Mouse (Mus musculus) heart, adult 2 months (tissue): ENCODE measurements around the gene Sccpdh. TPM values are rescaled to one million over a fixed set of nuclear protein-coding genes. Genes with fewer than 3 reads are reported as not detected.

Experiments used
- DNase-seq, 2 experiments: peaks; one replicate each; pipeline ENCODE4 v3.0.0; 2021
- H3K27ac ChIP-seq: fragments of 200-600 bp; 2 replicates; pipeline ENCODE4 v1.8.1; 2022
- H3K27me3 ChIP-seq: fragments of 200-500 bp; 2 replicates; pipeline ENCODE4 v1.6.1; 2012; ENCODE audit warnings: mild to moderate bottlenecking, low read length, inconsistent platforms, mixed read lengths; ENCODE audit not compliant: control insufficient read depth, insufficient read depth
- H3K36me3 ChIP-seq: fragments of 200-500 bp; 2 replicates; pipeline ENCODE4 v1.6.1; 2012; ENCODE audit warnings: low read length, inconsistent platforms; ENCODE audit not compliant: control insufficient read depth, insufficient read depth
- H3K4me1 ChIP-seq: fragments of 200-500 bp; 2 replicates; pipeline ENCODE4 v1.6.1; 2011; ENCODE audit warnings: low read length; ENCODE audit not compliant: control insufficient read depth, insufficient read depth
- H3K4me3 ChIP-seq: fragments of 200-600 bp; 2 replicates; pipeline ENCODE4 v1.8.1; 2022
- H3K79me2 ChIP-seq: fragments of 200-500 bp; replicated peaks from 2 replicates; pipeline ENCODE4 v1.6.1; 2012; ENCODE audit warnings: mild to moderate bottlenecking, inconsistent platforms, low read length, moderate library complexity, mixed read lengths; ENCODE audit not compliant: control insufficient read depth, insufficient read depth
- H3K9ac ChIP-seq: fragments of 200-500 bp; 2 replicates; pipeline ENCODE4 v1.6.1; 2012; ENCODE audit warnings: low read depth, mild to moderate bottlenecking, control low read depth, inconsistent platforms, low read length, mixed read lengths
- CTCF ChIP-seq: fragments of 200-600 bp; IDR thresholded peaks from 2 replicates; pipeline ENCODE4 v1.8.1; 2022; ENCODE audit warnings: antibody characterized with exemption, mild to moderate bottlenecking, moderate library complexity
- EP300 ChIP-seq: fragments of 200-500 bp; IDR thresholded peaks from 2 replicates; pipeline ENCODE4 v1.6.1; 2011; ENCODE audit warnings: low read depth, low read length, control low read depth; ENCODE audit not compliant: insufficient read depth
- POLR2A ChIP-seq: fragments of 200-500 bp; IDR thresholded peaks from 2 replicates; pipeline ENCODE4 v1.6.1; 2011; ENCODE audit warnings: mild to moderate bottlenecking, low read depth, low read length, control low read depth; ENCODE audit not compliant: insufficient read depth
- WGBS: fragments of 180-500 bp; shearing (Covaris S2); methylation state at CpG from one replicate; pipeline ENCODE4 v1.1.7; 2018; 5-methylcytosine and 5-hydroxymethylcytosine counted together
- intact Hi-C: fragments of 180-260 bp; cut with DNase I; formaldehyde crosslinking; loops from one replicate; pipeline ENCODE4 v1.15.1; 2025
- polyA plus RNA-seq: library from polyadenylated mRNA; depleted of rRNA; stranded (reverse); fragments of >200 nt; gene quantifications from 2 replicates; pipeline ENCODE4 v1.2.3, GENCODE M21; 2012
- total RNA-seq, 2 experiments: library from RNA; stranded (reverse); gene quantifications; 2 replicates each; pipeline ENCODE4 v1.2.3; 2021

The Sccpdh gene
- total and polyA plus RNA-seq, 3 experiments, result 23.6 to 49.4 (median 47.9) TPM

GRCm38 (mm10) chr1:179628438-179629106 is 39.4 kb upstream of the Sccpdh start:
- Histone ChIP-seq H3K79me2 (no peaks in the 10 kb centered on the region), H3K4me3 (no peak overlapping the region), H3K27me3 (no peaks in the 10 kb centered on the region), H3K4me1 (no peaks in the 10 kb centered on the region), H3K27ac (no peak overlapping the region), H3K36me3 (no peaks in the 10 kb centered on the region), H3K9ac (no peak overlapping the region)
- no peak for DNase-seq
- no peak for TF ChIP-seq EP300
- no peak for TF ChIP-seq CTCF
- no peak for TF ChIP-seq POLR2A
- 58% methylated on average over 8 of the region's 8 CpGs for WGBS
- intact Hi-C loops, result no loop called here

- no peak for DNase-seq
- intact Hi-C loops, result no loop called here
- Histone ChIP-seq H3K36me3 (no peaks in the 10 kb centered on the region), H3K79me2 (no peaks in the 10 kb centered on the region), H3K27ac (no peak overlapping the region), H3K27me3 (no peaks in the 10 kb centered on the region), H3K4me1 (no peaks in the 10 kb centered on the region), H3K4me3 (no peak overlapping the region), H3K9ac (no peak overlapping the region)
- TF ChIP-seq EP300 (no peak), POLR2A (no peak), CTCF (no peak)
- WGBS, result 86% methylated on average over 5 of the region's 5 CpGs
These were observed 38.7 kb upstream of the Sccpdh start for GRCm38 (mm10) chr1:179629276-179629675.

GRCm38 (mm10) chr1:179632746-179633413 is 35.1 kb upstream of the Sccpdh start:
- DNase-seq, result no peak
- WGBS, result 79% methylated on average over 11 of the region's 11 CpGs
- intact Hi-C loops, result no loop called here
- H3K27ac ChIP-seq, result no peak overlapping the region
- TF ChIP-seq POLR2A (no peak), EP300 (no peak), CTCF (no peak)
- H3K36me3 ChIP-seq, result no peaks in the 10 kb centered on the region
- H3K79me2 ChIP-seq, result no peaks in the 10 kb centered on the region
- H3K4me1 ChIP-seq, result no peaks in the 10 kb centered on the region
- no peaks in the 10 kb centered on the region for H3K27me3 ChIP-seq
- H3K9ac ChIP-seq, result no peak overlapping the region
- no peak overlapping the region for H3K4me3 ChIP-seq

- Histone ChIP-seq H3K27ac (no peak overlapping the region), H3K27me3 (no peaks in the 10 kb centered on the region), H3K4me3 (no peak overlapping the region), H3K36me3 (no peaks in the 10 kb centered on the region), H3K4me1 (no peaks in the 10 kb centered on the region), H3K9ac (no peak overlapping the region), H3K79me2 (no peaks in the 10 kb centered on the region)
- intact Hi-C loops, result no loop called here
- 45% methylated on average over 1 of the region's 1 CpGs for WGBS
- TF ChIP-seq CTCF, result peak; percentile 70
- TF ChIP-seq EP300, result no peak
- DNase-seq, result peak in 1 of 2 experiments; percentile 14
These were observed 34.6 kb upstream of the Sccpdh start for GRCm38 (mm10) chr1:179633414-179633752.

- no peak overlapping the region for H3K4me3 ChIP-seq
- no peak overlapping the region for H3K27ac ChIP-seq
- no peaks in the 10 kb centered on the region for H3K4me1 ChIP-seq
- H3K27me3 ChIP-seq, result no peaks in the 10 kb centered on the region
- intact Hi-C loops, result no loop called here
- no peak for TF ChIP-seq EP300
- TF ChIP-seq CTCF, result peak; percentile 21
- no peak for TF ChIP-seq POLR2A
- H3K79me2 ChIP-seq, result no peaks in the 10 kb centered on the region
- DNase-seq, result peak in 1 of 2 experiments; percentile 8
- H3K36me3 ChIP-seq, result no peaks in the 10 kb centered on the region
- WGBS, result 86% methylated on average over 3 of the region's 3 CpGs
- H3K9ac ChIP-seq, result no peak overlapping the region
These were observed 33.9 kb upstream of the Sccpdh start for GRCm38 (mm10) chr1:179634159-179634558.

GRCm38 (mm10) chr1:179642726-179643125 is 25.3 kb upstream of the Sccpdh start:
- Histone ChIP-seq H3K79me2 (no peaks in the 10 kb centered on the region), H3K4me3 (no peak overlapping the region), H3K27me3 (no peaks in the 10 kb centered on the region), H3K27ac (no peak overlapping the region), H3K9ac (no peak overlapping the region), H3K4me1 (peaks cover 2% of the 10 kb centered on the region), H3K36me3 (no peaks in the 10 kb centered on the region)
- intact Hi-C loops, result loop anchor here (10.0 kb wide), 2 partner anchors 92 to 202 kb away; no protein-coding TSS in a partner anchor
- DNase-seq, result peak in 1 of 2 experiments; percentile 5
- TF ChIP-seq POLR2A (no peak), EP300 (no peak), CTCF (no peak)
- WGBS, result 70% methylated on average over 4 of the region's 4 CpGs
